Mouse (Mus musculus): ENCODE results near the gene Pdcd1lg2. TPM values are rescaled to one million over a fixed set of nuclear protein-coding genes. Genes with fewer than 3 reads are reported as not detected.

Gene Pdcd1lg2
- not detected in 2 replicates for polyA plus RNA-seq (2014; fragmentation: Nextera tagmentation; extraction: Ambion mirVana)

DNA sequence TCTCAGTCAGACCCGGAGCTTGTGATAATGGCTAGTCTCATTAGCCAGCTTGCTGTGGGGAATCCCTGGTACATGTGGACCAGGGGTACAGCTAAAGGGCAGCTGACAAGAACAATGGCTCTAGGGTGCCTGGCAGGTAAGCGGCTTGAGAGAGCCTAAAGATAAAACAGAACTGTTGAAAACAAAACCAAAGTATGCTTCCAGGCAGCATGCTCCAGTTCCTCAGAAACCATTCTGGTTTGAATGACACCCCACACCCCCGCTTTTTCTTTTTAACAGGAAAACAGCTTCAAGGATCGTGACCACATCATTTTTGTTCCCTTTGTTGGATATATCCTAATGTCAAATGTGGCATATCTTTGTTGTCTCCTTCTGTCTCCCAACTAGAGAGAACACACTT, at the start of gene Pdcd1lg2:
TSS of gene Pdcd1lg2 (plus strand) at position 301 of the 400 bp plus-strand sequence.
- 91% methylated on average over 4 of the region's 4 CpGs for WGBS
- Histone ChIP-seq H3K9me3 (ENCODE audit: control insufficient read depth, low read length) (no peaks in the 10 kb centered on the region), H3K9ac (ENCODE audit: low read length) (no peak within 1 kb of the TSS), H3K27me3 (replicated peaks; ENCODE audit: control insufficient read depth, insufficient read depth, low read length) (no peaks in the 10 kb centered on the region), H3K27ac (ENCODE audit: low read depth) (no peak within 1 kb of the TSS), H3K4me3 (ENCODE audit: low read depth, low read length) (no peak within 1 kb of the TSS), H3K4me2 (ENCODE audit: low read length) (no peak within 1 kb of the TSS), H3K4me1 (replicated peaks; ENCODE audit: control insufficient read depth, insufficient read depth, low read length) (peaks cover 7% of the 10 kb centered on the region; the same call in 1 of the 2 replicates), H3K36me3 (ENCODE audit: control insufficient read depth, insufficient read depth, low read length) (no peaks in the 10 kb centered on the region)
- DNase-seq (ENCODE audit: low spot score): no peak
- ATAC-seq (replicated peaks; ENCODE audit: low FRiP score, low TSS enrichment, low read depth): no peak

GRCm38 (mm10) chr19:29361468-29362130, 49.1 kb upstream of the Pdcd1lg2 start:
- Histone ChIP-seq H3K36me3 (ENCODE audit: control insufficient read depth, insufficient read depth, low read length) (peaks cover 23% of the 10 kb centered on the region), H3K9ac (ENCODE audit: low read length) (peak overlapping the region; percentile 60), H3K4me1 (replicated peaks; ENCODE audit: control insufficient read depth, insufficient read depth, low read length) (peaks cover 20% of the 10 kb centered on the region), H3K4me2 (ENCODE audit: low read length) (peak overlapping the region; percentile 84), H3K9me3 (ENCODE audit: control insufficient read depth, low read length) (no peaks in the 10 kb centered on the region), H3K27me3 (replicated peaks; ENCODE audit: control insufficient read depth, insufficient read depth, low read length) (no peaks in the 10 kb centered on the region), H3K27ac (ENCODE audit: low read depth) (no peak overlapping the region), H3K4me3 (ENCODE audit: low read depth, low read length) (peak overlapping the region; percentile 70)
- ATAC-seq (replicated peaks; ENCODE audit: low FRiP score, low TSS enrichment, low read depth): peak; percentile 99
- 2% methylated on average over 33 of the region's 33 CpGs for WGBS
- peak; percentile 86 for DNase-seq (ENCODE audit: low spot score)

- Histone ChIP-seq H3K4me2 (ENCODE audit: low read length) (peak overlapping the region; percentile 84), H3K27me3 (replicated peaks; ENCODE audit: control insufficient read depth, insufficient read depth, low read length) (no peaks in the 10 kb centered on the region), H3K4me1 (replicated peaks; ENCODE audit: control insufficient read depth, insufficient read depth, low read length) (peaks cover 20% of the 10 kb centered on the region), H3K9me3 (ENCODE audit: control insufficient read depth, low read length) (no peaks in the 10 kb centered on the region), H3K27ac (ENCODE audit: low read depth) (no peak overlapping the region), H3K4me3 (ENCODE audit: low read depth, low read length) (peak overlapping the region; percentile 70), H3K9ac (ENCODE audit: low read length) (peak overlapping the region; percentile 60; the same call in 1 of the 2 replicates), H3K36me3 (ENCODE audit: control insufficient read depth, insufficient read depth, low read length) (peaks cover 16% of the 10 kb centered on the region)
- DNase-seq (ENCODE audit: low spot score) (no peak), ATAC-seq (replicated peaks; ENCODE audit: low FRiP score, low TSS enrichment, low read depth) (0 out of 2 replicates have a peak, but pooled peaks have one; percentile 10)
- 24% methylated on average over 13 of the region's 13 CpGs for WGBS
Observed at GRCm38 (mm10) chr19:29362173-29362930, 48.4 kb upstream of the Pdcd1lg2 start.

DNA sequence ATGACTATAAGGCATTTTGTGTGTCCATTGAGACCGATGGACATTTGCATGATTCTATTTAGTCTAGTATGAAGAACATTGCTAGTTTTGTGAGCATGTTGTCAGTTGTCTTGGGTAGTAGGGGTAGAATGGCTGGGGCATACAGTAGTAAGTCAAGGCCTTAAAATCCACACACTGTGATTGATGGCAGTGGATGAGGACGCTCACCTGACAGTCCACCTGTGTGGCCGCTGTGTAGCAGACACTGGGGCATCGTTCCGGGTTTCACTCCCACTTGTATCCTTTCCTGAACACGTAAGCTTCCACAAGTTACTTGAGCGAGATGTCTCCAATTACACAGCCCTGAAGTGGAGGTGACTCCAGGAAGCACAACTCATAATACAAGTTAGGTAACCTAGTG, 47.2 kb upstream of the Pdcd1lg2 start:
- 89% methylated on average over 7 of the region's 7 CpGs for WGBS
- no peak overlapping the region for H3K4me2 ChIP-seq (ENCODE audit: low read length)
- H3K36me3 ChIP-seq (ENCODE audit: control insufficient read depth, insufficient read depth, low read length): peaks cover 7% of the 10 kb centered on the region; the same call in 1 of the 2 replicates
- no peak overlapping the region for H3K27ac ChIP-seq (ENCODE audit: low read depth)
- peaks cover 20% of the 10 kb centered on the region for H3K4me1 ChIP-seq (replicated peaks; ENCODE audit: control insufficient read depth, insufficient read depth, low read length)
- ATAC-seq (replicated peaks; ENCODE audit: low FRiP score, low TSS enrichment, low read depth) (no peak), DNase-seq (ENCODE audit: low spot score) (no peak)
- H3K4me3 ChIP-seq (ENCODE audit: low read depth, low read length): no peak overlapping the region
- H3K9ac ChIP-seq (ENCODE audit: low read length): no peak overlapping the region
- no peaks in the 10 kb centered on the region for H3K27me3 ChIP-seq (replicated peaks; ENCODE audit: control insufficient read depth, insufficient read depth, low read length)
- no peaks in the 10 kb centered on the region for H3K9me3 ChIP-seq (ENCODE audit: control insufficient read depth, low read length)

- Histone ChIP-seq H3K9me3 (ENCODE audit: control insufficient read depth, low read length) (no peaks in the 10 kb centered on the region), H3K36me3 (ENCODE audit: control insufficient read depth, insufficient read depth, low read length) (peaks cover 2% of the 10 kb centered on the region; the same call in 1 of the 2 replicates), H3K4me2 (ENCODE audit: low read length) (no peak overlapping the region), H3K4me3 (ENCODE audit: low read depth, low read length) (no peak overlapping the region), H3K4me1 (replicated peaks; ENCODE audit: control insufficient read depth, insufficient read depth, low read length) (peaks cover 20% of the 10 kb centered on the region), H3K27ac (ENCODE audit: low read depth) (no peak overlapping the region), H3K27me3 (replicated peaks; ENCODE audit: control insufficient read depth, insufficient read depth, low read length) (no peaks in the 10 kb centered on the region), H3K9ac (ENCODE audit: low read length) (no peak overlapping the region)
- WGBS: 80% methylated on average over 5 of the region's 5 CpGs
- ATAC-seq (replicated peaks; ENCODE audit: low FRiP score, low TSS enrichment, low read depth) (no peak), DNase-seq (ENCODE audit: low spot score) (no peak)
Observed at GRCm38 (mm10) chr19:29364076-29364475, 46.6 kb upstream of the Pdcd1lg2 start.

DNA sequence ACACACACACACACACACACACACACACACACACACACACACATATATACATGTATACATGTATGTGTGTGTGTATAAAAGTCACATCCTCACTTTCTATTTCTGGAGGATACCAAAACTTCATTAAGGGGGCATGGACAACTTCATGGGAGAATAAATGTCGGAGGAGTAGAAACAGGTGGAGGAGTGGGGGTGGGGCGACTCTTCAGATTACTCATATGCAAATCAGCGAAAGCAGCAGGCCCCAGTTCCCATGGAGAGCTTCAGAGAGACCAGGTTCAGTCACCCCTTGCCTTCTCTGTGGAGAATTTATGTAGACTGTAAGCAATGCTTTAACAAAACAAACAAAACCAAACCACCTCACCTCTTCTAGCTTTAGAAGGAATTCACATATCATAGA, 45.6 kb upstream of the Pdcd1lg2 start:
- H3K9ac ChIP-seq (ENCODE audit: low read length): no peak overlapping the region
- no peaks in the 10 kb centered on the region for H3K9me3 ChIP-seq (ENCODE audit: control insufficient read depth, low read length)
- DNase-seq (ENCODE audit: low spot score) (no peak), ATAC-seq (replicated peaks; ENCODE audit: low FRiP score, low TSS enrichment, low read depth) (no peak)
- no peaks in the 10 kb centered on the region for H3K27me3 ChIP-seq (replicated peaks; ENCODE audit: control insufficient read depth, insufficient read depth, low read length)
- H3K4me1 ChIP-seq (replicated peaks; ENCODE audit: control insufficient read depth, insufficient read depth, low read length): peaks cover 16% of the 10 kb centered on the region
- no peak overlapping the region for H3K27ac ChIP-seq (ENCODE audit: low read depth)
- 30% methylated on average over 3 of the region's 3 CpGs for WGBS
- no peak overlapping the region for H3K4me3 ChIP-seq (ENCODE audit: low read depth, low read length)
- no peaks in the 10 kb centered on the region for H3K36me3 ChIP-seq (ENCODE audit: control insufficient read depth, insufficient read depth, low read length)
- no peak overlapping the region for H3K4me2 ChIP-seq (ENCODE audit: low read length)

GRCm38 (mm10) chr19:29366226-29366968, 44.3 kb upstream of the Pdcd1lg2 start:
- WGBS: 61% methylated on average over 20 of the region's 20 CpGs
- no peak overlapping the region for H3K27ac ChIP-seq (ENCODE audit: low read depth)
- peak overlapping the region; percentile 80 for H3K4me2 ChIP-seq (ENCODE audit: low read length)
- 0 out of 2 replicates have a peak, but pooled peaks have one; percentile 28 for ATAC-seq (replicated peaks; ENCODE audit: low FRiP score, low TSS enrichment, low read depth)
- H3K36me3 ChIP-seq (ENCODE audit: control insufficient read depth, insufficient read depth, low read length): no peaks in the 10 kb centered on the region
- H3K9me3 ChIP-seq (ENCODE audit: control insufficient read depth, low read length): no peaks in the 10 kb centered on the region
- DNase-seq (ENCODE audit: low spot score): no peak
- H3K9ac ChIP-seq (ENCODE audit: low read length): peak overlapping the region; percentile 27
- peak overlapping the region; percentile 49 for H3K4me3 ChIP-seq (ENCODE audit: low read depth, low read length)
- H3K4me1 ChIP-seq (replicated peaks; ENCODE audit: control insufficient read depth, insufficient read depth, low read length): peaks cover 6% of the 10 kb centered on the region; the same call in 1 of the 2 replicates
- no peaks in the 10 kb centered on the region for H3K27me3 ChIP-seq (replicated peaks; ENCODE audit: control insufficient read depth, insufficient read depth, low read length)

GRCm38 (mm10) chr19:29366969-29367622, 43.6 kb upstream of the Pdcd1lg2 start, which contains the start of the genes Plgrkt and Cd274:
Gene Plgrkt, minus strand, starts transcription at chr19:29367390.
Gene Cd274, plus strand, starts transcription at chr19:29367455.
- no peak within 1 kb of the TSS for H3K27ac ChIP-seq (ENCODE audit: low read depth)
- H3K36me3 ChIP-seq (ENCODE audit: control insufficient read depth, insufficient read depth, low read length): no peaks in the 10 kb centered on the region
- WGBS: 2% methylated on average over 26 of the region's 26 CpGs
- H3K4me1 ChIP-seq (replicated peaks; ENCODE audit: control insufficient read depth, insufficient read depth, low read length): peaks cover 6% of the 10 kb centered on the region; the same call in 1 of the 2 replicates
- no peaks in the 10 kb centered on the region for H3K9me3 ChIP-seq (ENCODE audit: control insufficient read depth, low read length)
- H3K27me3 ChIP-seq (replicated peaks; ENCODE audit: control insufficient read depth, insufficient read depth, low read length): no peaks in the 10 kb centered on the region
- H3K9ac ChIP-seq (ENCODE audit: low read length): peak within 1 kb of the TSS; percentile 27
- DNase-seq (ENCODE audit: low spot score) (peak; percentile 85), ATAC-seq (replicated peaks; ENCODE audit: low FRiP score, low TSS enrichment, low read depth) (peak; percentile 73; the same call in 1 of the 2 replicates)
- H3K4me3 ChIP-seq (ENCODE audit: low read depth, low read length): peak within 1 kb of the TSS; percentile 49
- H3K4me2 ChIP-seq (ENCODE audit: low read length): peak within 1 kb of the TSS; percentile 80

Measured in intestine, embryonic 14.5 days (tissue).